Mouse (Mus musculus): ENCODE measurements at regions not wholly inside any gene's neighbourhood (a gene's known extent, or its start where the extent isn't known, plus 50 kb on each side); places are given as distances from the start of the nearest gene placed in this dataset.

GRCm38 (mm10) chr10:83984697-83985415, 262.2 kb downstream of the 1500009L16Rik start:
- no peaks in the 10 kb centered on the region for H3K4me1 ChIP-seq (replicated peaks; ENCODE audit: control insufficient read depth, insufficient read depth, low read length)
- WGBS = 90% methylated on average over 12 of the region's 12 CpGs
- no peaks in the 10 kb centered on the region for H3K27me3 ChIP-seq (ENCODE audit: control insufficient read depth, insufficient read depth, low read length)

DNA sequence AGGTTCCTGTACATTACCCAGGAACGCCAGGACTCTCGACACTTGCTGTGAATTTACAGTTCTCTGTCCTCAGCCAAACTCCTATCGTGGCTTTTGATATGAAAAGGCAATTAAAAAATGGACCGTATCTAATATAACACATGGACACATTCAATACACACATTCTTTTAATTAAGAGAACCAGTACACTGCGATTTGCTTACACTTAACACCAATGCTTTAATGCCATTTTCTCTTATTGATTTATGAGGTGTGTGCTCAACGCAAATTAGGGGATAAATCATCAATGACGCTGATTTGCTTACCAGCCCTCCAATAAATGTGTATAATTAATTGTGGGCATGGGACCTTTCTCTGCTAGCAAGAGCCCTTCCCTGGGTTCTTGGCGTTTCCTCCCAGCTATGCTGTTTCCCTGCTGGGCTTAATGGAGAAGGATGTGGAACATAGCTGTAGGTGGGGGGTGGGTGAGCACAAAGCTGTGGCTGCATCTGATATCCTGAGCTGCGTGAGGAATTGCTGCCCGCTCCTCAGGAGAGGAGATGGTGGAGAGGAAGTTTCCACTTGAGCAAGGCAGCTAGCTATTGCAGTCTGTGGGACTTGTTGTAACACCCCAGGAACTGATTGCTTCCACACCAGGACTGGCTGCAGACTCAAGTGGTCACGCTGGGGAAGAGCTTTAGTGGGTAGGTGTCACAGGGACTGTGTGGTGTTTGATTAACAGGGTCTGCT, 270.1 kb downstream of the 1500009L16Rik start:
- Histone ChIP-seq H3K27me3 (ENCODE audit: control insufficient read depth, insufficient read depth, low read length) (no peaks in the 10 kb centered on the region), H3K4me3 (ENCODE audit: control insufficient read depth, insufficient read depth, low read length) (no peak overlapping the region), H3K4me1 (replicated peaks; ENCODE audit: control insufficient read depth, insufficient read depth, low read length) (no peaks in the 10 kb centered on the region), H3K36me3 (ENCODE audit: control insufficient read depth, insufficient read depth, low read length) (no peaks in the 10 kb centered on the region), H3K27ac (ENCODE audit: control insufficient read depth, insufficient read depth, low read length) (no peak overlapping the region)
- WGBS = 68% methylated on average over 11 of the region's 11 CpGs
- DNase-seq = no peak
- TF ChIP-seq CTCF (IDR thresholded peaks at IDR 0.05; ENCODE audit: borderline replicate concordance, control insufficient read depth, extremely low read depth, insufficient read depth, low read length, poor library complexity) (no peak), POLR2A (IDR thresholded peaks at IDR 0.05; ENCODE audit: control insufficient read depth, extremely low read depth, insufficient read depth, low read length, poor library complexity) (no peak)

More at GRCm38 (mm10) chr10:83984697-83985415, 262.2 kb downstream of the 1500009L16Rik start:
- Histone ChIP-seq H3K4me3 (ENCODE audit: control insufficient read depth, insufficient read depth, low read length) (no peak overlapping the region), H3K27ac (ENCODE audit: control insufficient read depth, insufficient read depth, low read length) (no peak overlapping the region), H3K36me3 (ENCODE audit: control insufficient read depth, insufficient read depth, low read length) (no peaks in the 10 kb centered on the region)
- no peak for DNase-seq
- TF ChIP-seq CTCF (IDR thresholded peaks at IDR 0.05; ENCODE audit: borderline replicate concordance, control insufficient read depth, extremely low read depth, insufficient read depth, low read length, poor library complexity) (no peak), POLR2A (IDR thresholded peaks at IDR 0.05; ENCODE audit: control insufficient read depth, extremely low read depth, insufficient read depth, low read length, poor library complexity) (no peak)

DNA sequence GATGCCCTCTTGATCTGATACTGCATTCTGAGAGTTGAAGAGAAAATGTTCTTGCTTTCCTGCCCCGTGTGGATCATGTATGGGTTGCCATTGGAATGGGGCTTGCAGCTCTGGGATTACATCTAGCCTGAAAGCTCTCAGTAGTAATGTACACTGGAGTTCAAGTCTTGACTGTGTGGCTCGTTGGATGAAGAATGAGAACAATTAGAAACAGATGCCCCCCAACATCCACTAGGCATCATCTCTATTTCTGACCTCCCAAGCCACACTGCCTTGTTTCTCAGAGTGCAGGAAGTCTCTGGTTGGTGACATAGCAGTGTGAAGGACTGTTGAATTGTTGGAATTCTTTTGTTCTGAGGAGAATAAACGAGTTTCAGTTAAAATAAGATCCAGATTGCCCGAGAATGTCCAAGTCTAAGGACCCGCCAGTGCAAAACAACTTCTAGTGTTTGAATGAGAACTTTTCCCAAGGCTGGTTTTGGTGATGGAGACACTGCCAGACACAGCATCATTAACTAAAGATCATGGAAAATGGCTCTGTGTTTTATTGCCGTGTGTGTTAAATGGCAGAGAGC, 272.4 kb downstream of the 1500009L16Rik start:
- Histone ChIP-seq H3K27ac (ENCODE audit: control insufficient read depth, insufficient read depth, low read length) (no peak overlapping the region), H3K4me3 (ENCODE audit: control insufficient read depth, insufficient read depth, low read length) (no peak overlapping the region), H3K4me1 (replicated peaks; ENCODE audit: control insufficient read depth, insufficient read depth, low read length) (no peaks in the 10 kb centered on the region), H3K27me3 (ENCODE audit: control insufficient read depth, insufficient read depth, low read length) (no peaks in the 10 kb centered on the region), H3K36me3 (ENCODE audit: control insufficient read depth, insufficient read depth, low read length) (no peaks in the 10 kb centered on the region)
- TF ChIP-seq CTCF (IDR thresholded peaks at IDR 0.05; ENCODE audit: borderline replicate concordance, control insufficient read depth, extremely low read depth, insufficient read depth, low read length, poor library complexity) = no peak
- no peak for TF ChIP-seq POLR2A (IDR thresholded peaks at IDR 0.05; ENCODE audit: control insufficient read depth, extremely low read depth, insufficient read depth, low read length, poor library complexity)
- 70% methylated on average over 6 of the region's 6 CpGs for WGBS
- no peak for DNase-seq

GRCm38 (mm10) chr10:83995913-83996312, 273.2 kb downstream of the 1500009L16Rik start:
- 75% methylated on average over 4 of the region's 4 CpGs for WGBS

GRCm38 (mm10) chr10:83996489-83996888, 273.8 kb downstream of the 1500009L16Rik start:
- Histone ChIP-seq H3K36me3 (ENCODE audit: control insufficient read depth, insufficient read depth, low read length) (no peaks in the 10 kb centered on the region), H3K27me3 (ENCODE audit: control insufficient read depth, insufficient read depth, low read length) (no peaks in the 10 kb centered on the region), H3K4me3 (ENCODE audit: control insufficient read depth, insufficient read depth, low read length) (no peak overlapping the region), H3K27ac (ENCODE audit: control insufficient read depth, insufficient read depth, low read length) (no peak overlapping the region), H3K4me1 (replicated peaks; ENCODE audit: control insufficient read depth, insufficient read depth, low read length) (no peaks in the 10 kb centered on the region)
- TF ChIP-seq CTCF (IDR thresholded peaks at IDR 0.05; ENCODE audit: borderline replicate concordance, control insufficient read depth, extremely low read depth, insufficient read depth, low read length, poor library complexity) = no peak
- TF ChIP-seq POLR2A (IDR thresholded peaks at IDR 0.05; ENCODE audit: control insufficient read depth, extremely low read depth, insufficient read depth, low read length, poor library complexity) = no peak
- DNase-seq = no peak
- 87% methylated on average over 2 of the region's 2 CpGs for WGBS

More at GRCm38 (mm10) chr10:83995913-83996312, 273.2 kb downstream of the 1500009L16Rik start:
- H3K36me3 ChIP-seq (ENCODE audit: control insufficient read depth, insufficient read depth, low read length) = no peaks in the 10 kb centered on the region
- TF ChIP-seq CTCF (IDR thresholded peaks at IDR 0.05; ENCODE audit: borderline replicate concordance, control insufficient read depth, extremely low read depth, insufficient read depth, low read length, poor library complexity) (no peak), POLR2A (IDR thresholded peaks at IDR 0.05; ENCODE audit: control insufficient read depth, extremely low read depth, insufficient read depth, low read length, poor library complexity) (no peak)
- no peak for DNase-seq
- H3K27me3 ChIP-seq (ENCODE audit: control insufficient read depth, insufficient read depth, low read length) = no peaks in the 10 kb centered on the region
- no peak overlapping the region for H3K4me3 ChIP-seq (ENCODE audit: control insufficient read depth, insufficient read depth, low read length)
- H3K27ac ChIP-seq (ENCODE audit: control insufficient read depth, insufficient read depth, low read length) = no peak overlapping the region
- no peaks in the 10 kb centered on the region for H3K4me1 ChIP-seq (replicated peaks; ENCODE audit: control insufficient read depth, insufficient read depth, low read length)

DNA sequence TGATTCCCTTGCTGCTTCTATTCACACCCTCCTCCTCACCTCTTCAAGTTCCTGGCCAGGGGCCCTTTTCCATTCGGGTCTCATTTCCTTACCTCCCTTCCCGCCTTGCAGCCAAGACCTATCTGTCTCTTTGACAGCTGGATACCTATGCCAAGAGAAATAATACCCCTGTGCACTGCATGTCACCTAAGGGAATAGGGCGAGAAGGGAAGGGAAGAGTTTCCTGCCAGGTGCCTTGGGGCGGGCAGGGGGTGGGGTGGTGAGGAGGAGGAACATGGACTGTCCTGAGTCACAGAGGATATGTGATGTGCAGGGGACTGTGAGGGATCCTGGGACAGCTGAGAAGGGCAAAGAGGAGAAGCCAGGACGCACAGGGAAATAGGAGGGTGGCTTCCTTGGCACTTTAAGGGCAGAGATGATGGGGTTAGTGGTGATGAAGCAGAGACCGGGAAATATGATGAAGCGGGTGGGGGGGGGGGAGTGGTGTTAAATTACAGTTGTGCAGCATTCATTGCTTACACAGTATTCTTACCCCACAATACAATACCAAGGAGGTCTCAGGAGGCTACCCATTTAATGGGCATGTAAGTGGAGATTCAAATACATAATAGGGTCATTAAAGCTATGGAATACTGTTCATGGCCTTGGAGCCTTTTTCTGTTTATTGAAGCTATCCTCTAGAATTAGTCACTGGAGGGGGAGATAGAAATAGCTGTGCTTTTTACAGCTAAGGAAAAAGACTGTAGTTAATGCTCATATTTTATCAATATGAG, 278.0 kb downstream of the 1500009L16Rik start:
- H3K4me1 ChIP-seq (replicated peaks; ENCODE audit: control insufficient read depth, insufficient read depth, low read length) = no peaks in the 10 kb centered on the region
- 82% methylated on average over 7 of the region's 7 CpGs for WGBS

More for the DNA sequence above, 278.0 kb downstream of the 1500009L16Rik start:
- TF ChIP-seq CTCF (IDR thresholded peaks at IDR 0.05; ENCODE audit: borderline replicate concordance, control insufficient read depth, extremely low read depth, insufficient read depth, low read length, poor library complexity) (no peak), POLR2A (IDR thresholded peaks at IDR 0.05; ENCODE audit: control insufficient read depth, extremely low read depth, insufficient read depth, low read length, poor library complexity) (no peak)
- Histone ChIP-seq H3K36me3 (ENCODE audit: control insufficient read depth, insufficient read depth, low read length) (no peaks in the 10 kb centered on the region), H3K27me3 (ENCODE audit: control insufficient read depth, insufficient read depth, low read length) (no peaks in the 10 kb centered on the region), H3K27ac (ENCODE audit: control insufficient read depth, insufficient read depth, low read length) (no peak overlapping the region), H3K4me3 (ENCODE audit: control insufficient read depth, insufficient read depth, low read length) (no peak overlapping the region)
- no peak for DNase-seq

Data from thymus, adult 2 months (tissue).